ENCODE assay signal across 9 mouse cellular contexts in the genomic region with DNA sequence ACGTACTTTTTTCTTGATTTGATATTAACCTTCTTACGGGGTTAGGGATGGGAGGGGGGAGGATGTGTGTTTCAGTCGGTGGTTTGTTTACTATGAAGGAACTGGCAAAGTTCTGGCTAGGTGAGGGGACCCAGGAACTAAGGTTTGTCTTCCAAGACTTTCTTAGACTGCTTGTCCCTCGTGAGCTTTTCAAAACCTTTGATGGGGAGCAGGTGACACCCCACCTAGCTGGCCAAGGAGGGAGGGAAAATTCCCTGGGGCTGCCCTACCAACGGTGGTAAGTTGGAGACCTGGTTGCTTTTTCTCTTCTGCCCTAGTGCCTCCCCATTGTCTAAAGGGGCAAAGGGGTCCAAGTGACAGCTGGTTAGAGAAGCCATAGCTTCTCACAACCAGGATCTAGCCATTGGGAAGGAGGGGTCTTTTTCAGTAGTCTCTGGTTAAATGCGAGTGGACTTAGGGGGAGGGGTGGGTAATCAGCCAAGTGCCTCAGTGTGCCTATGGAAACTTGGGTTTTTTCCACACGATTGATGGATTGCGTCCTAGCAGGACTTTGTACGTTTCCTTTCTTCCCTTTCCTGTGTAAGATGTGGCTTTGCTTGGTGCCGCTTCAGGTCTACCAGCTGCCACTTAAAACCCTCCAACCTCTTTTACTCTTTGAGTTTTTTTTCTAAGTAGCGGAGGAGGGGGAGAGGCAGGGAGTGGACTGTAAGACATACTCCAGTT. TPM values are rescaled to one million over a fixed set of nuclear protein-coding genes. Genes with fewer than 3 reads are reported as not detected.
DNase-seq lines count a peak whose midpoint lies in the region; TF ChIP-seq lines count a peak whose summit lies in the region.
"Had no signal": no experiment of that assay in that cellular context is flagged by ENCODE, and none has a peak within 500 bp of the region (broad histone marks: within the 10 kb centered on the region; RNA-seq: fewer than 3 reads in every experiment).

No protein-coding gene starts in this region.

- H3K4me1 ChIP-seq in olfactory bulb, adult 2 months (ENCODE audit: control insufficient read depth, insufficient read depth, low read length): peaks cover 33% of the 10 kb centered on the region

- no peak for TF ChIP-seq CTCF in olfactory bulb, adult 2 months (IDR thresholded peaks at IDR 0.05; ENCODE audit: insufficient read depth, low read depth, low read length)

- WGBS in olfactory bulb, adult 2 months: 5% methylated on average over 11 of the region's 11 CpGs

- H3K27ac ChIP-seq in olfactory bulb, adult 2 months (ENCODE audit: insufficient read depth, low read depth, low read length): no peak overlapping the region

- TF ChIP-seq POLR2A in olfactory bulb, adult 2 months (IDR thresholded peaks at IDR 0.05; ENCODE audit: insufficient read depth, low read depth, low read length): no peak

- peak; percentile 44 for DNase-seq in adrenal gland, adult 2 months
- DNase-seq in adrenal gland, adult 18-20 months (ENCODE audit: low spot score in 2 of 2): no peak
- DNase-seq in thymus, postnatal 0 days (ENCODE audit: low spot score): peak; percentile 70
- DNase-seq in thymus, postnatal 4 days: no peak
- peak; percentile 42 for DNase-seq in kidney, postnatal 14 days
- DNase-seq in layer of hippocampus, adult 8-10 months (ENCODE audit: low spot score in 2 of 2): no peak
- DNase-seq in T-cell, adult 2 months (ENCODE audit: low spot score): no peak

- peak overlapping the region; percentile 20 for H3K4me3 ChIP-seq in olfactory bulb, adult 2 months (ENCODE audit: insufficient read depth, low read depth, low read length)

RNA-seq across cellular contexts. Expression of a gene that starts 1.4 kb away (rescaled TPM):
- 100 to 1,000 TPM in 1 of 2 experiments, 10 to 100 TPM in 1; 94.6 to 204 TPM for total RNA-seq in adrenal gland, adult 2 months (2021)
- polyA plus RNA-seq in adrenal gland, adult 2 months (2012; rRNA removed): 109 and 135 TPM in 2 replicates
- 100 to 1,000 TPM in 1 of 2 experiments, 10 to 100 TPM in 1; 86.2 to 101 TPM for total RNA-seq in adrenal gland, adult 18-20 months (2021)
- 303 and 311 TPM in 2 replicates for polyA plus RNA-seq in thymus, postnatal 0 days (2015; fragmentation: Nextera tagmentation; extraction: Ambion mirVana)
- polyA plus RNA-seq in olfactory bulb, adult 2 months (2012; ENCODE audit: insufficient read depth, insufficient read length, low replicate concordance, missing spikeins): not detected in 2 replicates
- total RNA-seq in layer of hippocampus, adult 8-10 months (2022): 10 to 100 TPM; 73.6 to 88.0 (median 81.8) TPM

RNA-seq across cellular contexts. Expression of a gene that starts 12.0 kb away (rescaled TPM):
- total RNA-seq in adrenal gland, adult 2 months (2021): under 1 TPM in 1 of 2 experiments, not detected in 1; 0.28 TPM
- 1.4 and 4.2 TPM in 2 replicates for polyA plus RNA-seq in adrenal gland, adult 2 months (2012; rRNA removed)
- total RNA-seq in adrenal gland, adult 18-20 months (2021): under 1 TPM in 1 of 2 experiments, not detected in 1; 0.27 TPM
- 0.14 and 0.21 TPM in 2 replicates for polyA plus RNA-seq in thymus, postnatal 0 days (2015; fragmentation: Nextera tagmentation; extraction: Ambion mirVana)
- not detected in 2 replicates for polyA plus RNA-seq in olfactory bulb, adult 2 months (2012; ENCODE audit: insufficient read depth, insufficient read length, low replicate concordance, missing spikeins)
- 1 to 10 TPM in 1 of 4 experiments, under 1 TPM in 1, not detected in 2; 0.81 to 1.0 TPM for total RNA-seq in layer of hippocampus, adult 8-10 months (2022)
- total RNA-seq: heart, postnatal 10 days had no signal

RNA-seq across cellular contexts. Expression of a gene that starts 33.0 kb away (rescaled TPM):
- total RNA-seq in adrenal gland, adult 2 months (2021): 10 to 100 TPM; 20.1 to 27.2 TPM
- polyA plus RNA-seq in adrenal gland, adult 2 months (2012; rRNA removed): 91.9 and 101 TPM in 2 replicates
- total RNA-seq in adrenal gland, adult 18-20 months (2021): 10 to 100 TPM; 23.9 to 26.5 TPM
- polyA plus RNA-seq in thymus, postnatal 0 days (2015; fragmentation: Nextera tagmentation; extraction: Ambion mirVana): 60.0 and 62.6 TPM in 2 replicates
- not detected in 2 replicates for polyA plus RNA-seq in olfactory bulb, adult 2 months (2012; ENCODE audit: insufficient read depth, insufficient read length, low replicate concordance, missing spikeins)
- total RNA-seq in layer of hippocampus, adult 8-10 months (2022): 10 to 100 TPM; 17.3 to 23.9 (median 18.2) TPM

RNA-seq across cellular contexts. Expression of a gene that starts 45.3 kb away (rescaled TPM):
- total RNA-seq in adrenal gland, adult 2 months (2021): 100 to 1,000 TPM; 136 to 160 TPM
- 94.1 and 119 TPM in 2 replicates for polyA plus RNA-seq in adrenal gland, adult 2 months (2012; rRNA removed)
- total RNA-seq in adrenal gland, adult 18-20 months (2021): 100 to 1,000 TPM; 136 to 139 TPM
- polyA plus RNA-seq in thymus, postnatal 0 days (2015; fragmentation: Nextera tagmentation; extraction: Ambion mirVana): 200 and 212 TPM in 2 replicates
- polyA plus RNA-seq in olfactory bulb, adult 2 months (2012; ENCODE audit: insufficient read depth, insufficient read length, low replicate concordance, missing spikeins): not detected in 2 replicates
- 10 to 100 TPM; 76.9 to 82.0 (median 77.9) TPM for total RNA-seq in layer of hippocampus, adult 8-10 months (2022)

Comparison
In these comparisons a context has a peak if more than half of its experiments do, and no peak if none do; other contexts are left out.
1. DNase-seq: peak in adrenal gland, adult 2 months (single experiment), thymus, postnatal 0 days (single experiment) and kidney, postnatal 14 days (single experiment); none in adrenal gland, adult 18-20 months (0 of 2), thymus, postnatal 4 days (single experiment), layer of hippocampus, adult 8-10 months (0 of 2) and T-cell, adult 2 months (single experiment).